Mouse (Mus musculus) T-helper 1 cell (primary cell): ENCODE measurements around the gene Cnnm3.

Source experiments
- in situ Hi-C: fragments of 300-600 bp; cut with MboI, MseI; formaldehyde crosslinking; loops from one replicate; pipeline ENCODE4 v1.15.1; 2025; ENCODE audit warnings: high pct_unique_total_duplicates

The Cnnm3 gene

DNA sequence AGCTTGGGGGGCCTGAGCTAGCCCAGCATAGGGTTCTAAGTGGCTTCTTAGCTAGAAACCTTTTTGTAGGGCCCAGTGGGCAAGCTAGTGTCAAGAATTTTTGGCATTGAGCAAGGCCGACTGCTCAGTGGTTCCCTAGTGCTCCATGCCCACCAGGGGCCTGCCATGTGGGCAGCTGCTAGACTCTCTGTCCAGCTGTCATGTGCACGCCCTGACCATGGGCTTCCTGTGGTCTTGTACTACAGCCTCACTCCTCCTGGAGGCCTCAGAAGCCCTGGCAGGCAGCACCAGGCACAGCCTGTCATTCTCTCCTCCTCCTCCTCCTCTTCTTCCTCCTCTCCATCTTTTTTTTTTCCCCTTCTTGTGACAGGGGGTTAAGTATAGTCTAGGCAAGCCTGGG is 14.4 kb upstream of the Cnnm3 start:
- in situ Hi-C loops: no loop called here

DNA sequence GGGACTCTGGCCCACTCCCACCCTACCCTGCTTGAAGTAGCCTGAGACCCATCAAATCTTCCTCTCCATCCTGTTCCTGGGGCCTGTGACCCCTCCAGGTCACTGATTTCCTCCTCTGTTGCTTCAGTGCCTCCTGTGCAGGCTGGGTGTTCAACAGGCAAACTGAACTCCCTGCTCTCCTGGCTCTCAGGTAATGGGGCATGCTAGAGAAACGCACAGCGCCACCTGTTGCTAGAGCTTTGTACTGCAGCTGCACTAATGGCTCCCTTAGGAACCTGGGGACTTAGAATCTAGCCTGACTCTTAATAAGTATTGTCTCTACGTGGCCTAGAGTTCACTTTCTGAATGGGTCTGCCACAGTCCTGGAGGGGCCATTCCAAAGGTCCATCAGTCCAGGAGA is 10.4 kb upstream of the Cnnm3 start:
- in situ Hi-C loops: no loop called here

DNA sequence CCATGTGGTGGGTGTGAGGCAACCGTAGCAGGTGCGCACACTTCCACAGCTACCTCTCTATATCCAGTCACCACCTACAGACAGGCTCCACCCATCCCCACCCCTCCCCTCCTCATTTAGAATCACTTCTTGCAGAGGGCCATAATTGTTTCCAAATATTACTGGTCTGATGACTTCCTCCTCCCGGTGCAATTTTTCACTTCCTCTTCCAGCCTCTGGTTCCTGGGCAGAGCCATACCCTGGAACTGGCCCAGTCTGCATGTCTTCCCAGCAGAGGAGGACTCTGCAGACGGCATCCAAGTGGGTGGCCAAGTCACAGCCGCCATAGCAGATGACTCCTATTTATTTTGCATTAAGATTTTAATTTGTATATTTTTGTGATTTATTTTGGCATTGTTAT is 3.4 kb upstream of the Cnnm3 start:
- in situ Hi-C loops: no loop called here

DNA sequence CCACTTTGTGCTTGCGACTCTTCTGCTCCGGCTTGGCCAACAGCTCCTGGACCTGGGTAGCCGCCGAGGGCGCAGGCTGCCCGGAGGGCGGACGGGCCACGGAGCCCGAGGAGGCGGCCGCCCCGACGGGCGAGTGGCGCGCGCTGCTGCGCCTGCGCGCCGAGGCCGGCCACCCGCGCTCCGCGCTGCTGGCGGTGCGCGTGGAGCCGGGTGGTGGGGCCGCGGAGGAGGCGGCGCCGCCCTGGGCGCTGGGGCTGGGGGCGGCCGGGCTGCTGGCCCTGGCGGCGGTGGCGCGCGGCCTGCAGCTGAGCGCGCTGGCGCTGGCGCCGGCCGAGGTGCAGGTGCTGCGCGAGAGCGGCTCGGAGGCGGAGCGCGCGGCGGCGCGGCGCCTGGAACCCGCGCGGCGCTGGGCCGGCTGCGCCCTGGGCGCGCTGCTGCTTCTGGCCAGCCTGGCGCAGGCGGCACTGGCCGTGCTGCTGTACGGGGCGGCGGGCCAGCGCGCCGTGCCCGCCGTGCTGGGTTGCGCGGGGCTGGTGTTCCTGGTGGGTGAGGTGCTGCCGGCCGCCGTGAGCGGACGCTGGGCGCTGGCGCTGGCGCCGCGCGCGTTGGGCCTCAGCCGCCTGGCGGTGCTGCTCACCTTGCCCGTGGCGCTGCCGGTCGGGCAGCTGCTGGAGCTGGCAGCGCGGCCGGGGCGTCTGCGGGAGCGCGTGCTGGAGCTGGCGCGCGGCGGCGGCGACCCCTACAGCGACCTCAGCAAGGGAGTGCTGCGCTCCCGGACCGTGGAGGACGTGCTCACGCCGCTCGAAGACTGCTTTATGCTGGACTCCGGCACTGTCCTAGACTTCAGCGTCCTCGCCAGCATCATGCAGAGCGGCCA is 660 bp downstream of the Cnnm3 start:
- in situ Hi-C loops: no loop called here

DNA sequence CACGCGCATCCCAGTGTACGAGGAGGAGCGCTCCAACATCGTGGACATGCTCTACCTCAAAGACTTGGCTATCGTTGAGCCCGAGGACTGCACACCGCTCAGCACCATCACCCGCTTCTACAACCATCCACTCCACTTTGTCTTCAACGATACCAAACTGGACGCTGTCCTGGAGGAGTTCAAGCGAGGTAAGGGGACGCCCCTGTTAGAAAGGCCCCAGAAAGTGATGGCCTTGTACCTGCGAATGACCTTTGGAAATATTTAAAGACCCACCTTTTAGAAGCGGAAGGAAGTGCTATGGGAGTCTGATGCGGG is 1.3 kb downstream of the Cnnm3 start:
- in situ Hi-C loops: no loop called here

DNA sequence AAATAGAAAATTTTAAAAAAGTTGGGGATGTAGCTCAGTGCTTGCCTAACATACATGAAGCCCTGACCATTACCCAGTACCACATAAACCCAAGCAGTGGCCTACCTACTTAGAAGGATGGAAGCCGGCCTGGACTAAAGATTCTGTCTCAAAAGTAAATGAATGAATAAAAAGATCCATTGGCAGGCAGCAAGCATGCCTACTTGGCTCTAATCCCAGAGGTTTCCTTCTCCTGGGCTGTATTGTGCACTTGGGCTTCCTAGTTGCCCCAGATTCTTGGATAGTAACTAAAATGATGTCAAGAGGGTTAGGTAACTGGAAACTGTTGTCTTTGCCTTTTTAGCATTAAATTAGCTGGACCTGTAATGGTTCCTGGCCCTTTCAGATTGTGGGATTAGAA is 1.6 kb downstream of the Cnnm3 start:
- in situ Hi-C loops: no loop called here

DNA sequence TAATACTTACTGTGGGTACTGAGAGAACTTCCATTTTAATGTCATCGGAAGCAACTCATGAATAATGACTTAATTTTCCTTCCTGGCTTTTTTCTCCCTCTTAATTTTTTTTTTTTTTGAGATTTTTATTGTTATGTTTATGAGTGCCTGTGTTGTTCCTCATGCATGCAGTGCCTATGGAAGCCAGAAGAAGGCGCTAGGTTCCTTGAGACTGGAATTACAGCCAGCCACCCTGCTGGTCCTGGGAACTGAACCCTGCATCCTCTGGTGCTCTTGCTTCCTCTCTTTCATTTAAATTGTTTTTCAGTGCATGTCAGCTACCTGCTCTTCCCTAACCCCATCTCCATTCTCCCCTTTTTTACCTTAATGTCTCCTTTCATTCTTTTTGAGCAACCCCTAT is 2.1 kb downstream of the Cnnm3 start:
- in situ Hi-C loops: no loop called here

DNA sequence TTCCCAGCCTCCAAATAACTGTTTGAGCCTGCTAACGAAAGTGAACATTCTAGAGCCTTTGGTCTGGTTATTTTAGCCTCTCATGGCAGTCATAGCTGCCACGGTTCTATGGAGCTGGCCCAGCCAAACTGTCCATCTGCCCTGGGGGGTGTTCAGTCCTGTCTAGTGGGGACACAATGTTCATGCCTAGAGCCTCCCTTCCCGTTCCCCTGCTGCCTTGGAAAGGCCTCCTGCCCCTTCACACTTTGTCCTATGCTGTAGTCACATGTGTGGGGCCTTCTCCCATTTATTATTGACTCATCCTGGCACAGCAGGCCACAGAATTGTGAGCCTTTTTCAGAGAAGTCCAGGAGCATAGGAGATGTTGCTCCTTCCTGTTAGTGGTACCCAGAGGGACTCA is 6.6 kb downstream of the Cnnm3 start:
- in situ Hi-C loops: no loop called here

DNA sequence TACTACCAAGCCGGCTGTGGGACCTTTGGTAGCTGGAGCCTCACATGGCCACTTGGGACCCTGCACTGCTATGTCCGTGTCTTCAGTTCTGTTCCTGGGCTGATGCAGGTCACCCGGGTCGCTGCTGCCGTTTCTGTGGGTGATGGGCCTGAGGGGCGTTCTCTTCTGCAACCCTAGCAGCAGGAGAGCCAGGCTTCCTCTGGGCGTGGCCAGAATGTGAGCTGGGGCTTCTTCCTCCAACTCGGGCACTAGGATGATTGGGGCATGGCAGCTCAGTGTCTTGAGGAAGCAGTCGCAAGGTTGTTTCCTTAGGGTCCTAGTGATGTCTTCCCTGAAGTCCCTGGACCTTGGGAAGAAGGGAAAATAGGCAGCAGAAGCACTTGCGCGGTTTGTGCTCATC is 8.0 kb downstream of the Cnnm3 start:
- in situ Hi-C loops: no loop called here

DNA sequence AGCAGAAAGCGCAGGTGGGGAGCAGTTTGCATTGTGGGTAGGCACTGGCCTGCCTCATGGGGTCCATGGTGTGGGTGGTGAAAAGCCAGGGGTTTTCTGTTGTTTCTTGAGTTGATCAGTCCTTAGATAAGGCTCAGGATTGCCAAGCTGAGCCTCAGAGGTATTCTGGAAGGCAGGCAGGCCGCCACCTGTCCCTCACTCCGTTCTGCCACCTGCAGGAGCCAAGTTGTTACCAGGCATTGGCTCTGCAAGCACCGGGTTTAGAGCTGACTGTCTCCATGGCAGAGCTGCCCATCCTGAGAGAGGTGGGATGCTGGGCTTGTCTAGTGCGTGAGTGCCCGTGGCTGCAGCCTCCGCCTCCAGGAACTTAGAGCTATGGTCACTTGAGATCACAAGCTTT is 10.5 kb downstream of the Cnnm3 start:
- in situ Hi-C loops: no loop called here

DNA sequence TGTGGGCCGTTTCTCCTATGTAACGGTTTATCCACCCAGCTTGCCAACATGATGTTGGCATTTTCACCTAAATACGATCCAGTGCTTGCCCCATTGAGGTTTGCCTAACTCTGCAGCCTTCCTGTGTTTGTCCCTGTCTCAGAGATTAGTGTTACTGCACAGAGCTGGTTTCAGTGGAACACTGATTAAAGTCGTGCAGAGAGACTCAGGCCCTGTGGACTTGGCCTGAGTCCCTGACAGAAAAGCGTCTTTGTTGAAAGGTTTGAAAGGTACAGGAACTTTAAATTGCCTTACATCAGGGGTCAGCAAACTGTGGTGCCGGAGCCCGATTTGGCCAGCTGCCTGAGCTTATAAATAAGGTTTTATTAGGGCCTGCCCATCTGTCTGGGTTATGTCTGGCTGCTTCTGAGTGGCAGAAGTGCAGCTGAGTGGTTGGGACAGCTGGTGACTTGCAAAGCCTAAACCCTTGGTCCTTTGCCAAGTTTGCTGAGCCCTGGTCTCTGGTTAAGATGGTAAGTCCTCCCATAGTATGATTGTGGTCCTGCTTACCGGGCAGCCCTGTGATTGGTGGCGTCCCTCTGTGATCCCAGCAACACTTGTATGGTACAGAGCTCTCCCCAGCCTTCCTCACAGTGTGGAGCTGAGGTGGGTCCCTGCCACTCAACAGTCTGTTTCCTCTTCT is 11.8 kb downstream of the Cnnm3 start:
- in situ Hi-C loops: no loop called here

DNA sequence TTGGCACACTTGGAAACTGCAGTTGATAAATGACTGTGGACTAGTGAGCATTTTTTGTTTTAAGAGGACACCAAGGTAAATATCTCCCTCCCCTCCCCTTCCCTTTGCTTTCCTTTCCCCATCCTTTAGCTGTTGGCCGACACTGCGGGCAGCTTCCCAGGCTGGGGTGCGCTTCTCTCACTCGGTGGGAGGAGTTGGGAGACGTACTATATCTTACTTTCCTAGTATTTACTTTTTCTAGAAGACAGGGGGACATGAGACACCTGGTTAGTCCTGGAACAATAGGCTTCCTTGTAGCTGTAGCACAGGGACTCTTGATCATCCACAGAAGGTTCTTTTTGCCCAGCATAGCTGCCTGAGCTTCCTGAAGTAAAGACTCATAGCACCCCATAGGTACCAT is 12.4 kb downstream of the Cnnm3 start:
- in situ Hi-C loops: no loop called here

DNA sequence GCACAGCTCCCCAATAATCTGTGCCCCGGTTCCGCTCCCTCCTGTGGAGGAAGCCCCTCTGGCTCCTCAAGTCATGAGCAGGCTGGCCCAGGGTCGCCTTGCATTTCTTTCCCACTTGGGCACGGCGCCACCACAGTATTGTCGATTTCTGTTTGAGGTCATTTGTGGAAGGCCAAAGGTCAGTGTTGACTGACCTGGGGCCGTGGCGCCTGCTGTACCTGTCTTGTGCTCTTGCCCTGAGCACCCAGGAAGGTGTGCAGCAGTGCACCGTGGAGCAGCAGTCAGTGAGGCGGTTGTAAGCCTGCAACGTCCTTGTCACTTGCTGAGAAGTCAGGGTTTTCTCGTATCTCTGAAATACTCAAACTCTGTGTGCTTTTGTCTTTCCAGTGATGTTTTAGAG is 14.1 kb downstream of the Cnnm3 start:
- in situ Hi-C loops: no loop called here

DNA sequence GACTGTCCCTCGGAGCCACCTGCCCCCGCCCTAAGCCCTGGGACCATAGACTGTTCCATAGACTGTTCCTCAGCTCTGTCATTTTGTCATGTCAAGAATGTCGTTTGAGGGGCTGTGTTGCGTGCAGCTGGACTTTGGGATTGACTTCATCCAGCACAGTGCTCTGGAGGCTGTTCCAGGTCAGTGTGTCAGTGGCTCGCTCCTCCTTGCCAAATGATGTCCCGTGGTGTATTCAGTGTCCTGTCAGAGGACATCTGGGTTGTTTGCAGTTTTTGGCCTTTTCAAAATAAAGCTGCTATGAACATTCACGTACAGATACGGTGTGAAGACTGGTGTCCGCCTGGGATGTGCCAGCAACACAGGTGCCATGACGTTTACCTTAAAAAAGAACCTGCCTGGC is 15.2 kb downstream of the Cnnm3 start:
- in situ Hi-C loops: no loop called here

DNA sequence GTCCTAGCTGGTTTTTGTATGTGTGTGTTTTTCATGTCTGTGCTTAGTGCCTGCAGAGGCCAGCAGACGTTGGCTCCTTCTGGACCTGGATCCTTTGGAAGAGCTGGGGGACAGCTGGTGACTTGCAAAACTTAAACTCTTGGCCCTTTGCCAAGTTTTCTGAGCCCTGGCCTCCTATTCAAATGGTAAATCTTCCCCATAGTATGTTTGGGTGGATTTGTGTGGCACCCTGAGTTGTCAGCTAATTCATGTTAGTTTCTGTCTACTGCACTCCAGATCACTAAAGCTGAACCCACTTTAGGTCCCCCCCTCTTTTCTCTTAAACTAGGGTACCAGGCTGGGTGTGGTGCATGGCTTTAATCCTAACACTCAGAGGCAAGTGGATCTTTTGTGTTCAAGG is 16.7 kb downstream of the Cnnm3 start:
- in situ Hi-C loops: no loop called here

DNA sequence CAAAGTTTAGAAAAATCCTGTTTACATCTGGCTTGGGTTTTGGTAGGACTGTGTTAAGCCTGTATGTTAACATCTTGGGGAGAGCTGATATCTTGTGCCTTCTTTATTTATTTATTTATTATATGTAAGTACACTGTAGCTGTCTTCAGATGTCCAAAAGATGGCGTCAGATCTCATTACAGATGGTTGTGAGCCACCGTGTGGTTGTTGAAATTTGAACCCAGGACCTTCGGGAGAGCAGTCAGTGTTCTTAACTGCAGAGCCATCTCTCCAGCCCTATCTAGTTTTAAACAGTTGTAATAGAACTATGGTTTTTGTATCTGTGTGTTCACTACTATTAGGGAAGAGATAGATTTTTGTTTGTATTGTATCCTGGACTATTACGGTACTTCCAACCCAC is 17.6 kb downstream of the Cnnm3 start:
- in situ Hi-C loops: no loop called here

DNA sequence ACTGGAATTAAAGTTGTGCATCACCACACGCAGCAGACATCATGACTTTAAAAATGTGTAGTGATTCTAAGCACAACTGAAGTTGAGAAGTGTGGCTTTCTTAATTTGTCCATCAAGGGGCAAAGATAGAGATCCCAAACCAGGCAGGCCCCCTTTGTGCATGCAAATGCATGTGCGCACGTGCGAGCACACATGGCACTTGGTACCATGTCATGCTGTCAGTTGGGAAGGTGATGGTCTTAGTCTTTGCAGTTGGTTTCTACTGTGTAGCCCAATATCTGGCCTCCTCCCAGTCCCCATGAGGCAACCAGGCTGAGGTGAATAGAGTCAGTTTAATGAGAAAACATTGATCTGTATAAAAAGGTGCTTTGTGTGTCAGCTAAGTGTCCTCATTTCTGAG is 18.2 kb downstream of the Cnnm3 start:
- in situ Hi-C loops: no loop called here

DNA sequence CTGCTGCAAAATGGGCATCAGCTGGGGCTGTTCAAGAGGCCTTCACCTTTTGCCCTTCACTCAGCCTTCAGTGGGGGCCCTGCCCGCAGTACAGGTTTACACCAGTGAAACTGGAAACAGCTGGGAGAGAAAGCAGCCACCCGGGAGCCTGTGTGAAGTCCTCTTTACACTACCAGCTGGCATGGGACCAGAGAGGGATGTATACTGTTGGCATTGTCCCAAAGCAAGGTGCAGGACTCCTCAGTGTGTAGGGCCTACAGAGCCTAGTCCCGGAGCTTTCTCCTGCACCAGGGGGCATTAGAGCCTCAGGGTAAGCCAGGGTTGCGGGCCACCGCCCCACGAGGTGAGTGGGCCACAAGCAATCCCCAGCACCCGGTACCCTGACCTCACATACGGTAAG is 18.8 kb downstream of the Cnnm3 start:
- in situ Hi-C loops: no loop called here

DNA sequence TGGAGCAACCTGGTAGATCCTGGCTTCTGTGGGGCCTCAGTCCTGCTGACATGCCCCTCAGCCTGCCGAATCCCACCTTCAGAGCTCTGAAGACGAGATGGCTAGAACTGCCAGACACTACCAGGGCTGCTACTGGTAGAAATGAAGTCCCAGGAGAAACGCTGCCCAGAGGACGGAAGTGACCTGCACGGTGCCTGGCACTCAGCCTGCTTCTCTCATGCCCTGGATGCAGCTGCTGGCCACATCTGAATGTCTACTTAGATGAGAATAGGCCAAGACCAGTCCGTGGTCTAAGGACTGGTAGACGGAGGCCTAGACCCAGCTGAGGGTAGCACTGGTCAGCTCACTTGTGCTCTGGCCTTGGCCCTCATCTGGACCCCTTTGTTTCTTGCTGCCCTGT is 19.3 kb downstream of the Cnnm3 start:
- in situ Hi-C loops: no loop called here

DNA sequence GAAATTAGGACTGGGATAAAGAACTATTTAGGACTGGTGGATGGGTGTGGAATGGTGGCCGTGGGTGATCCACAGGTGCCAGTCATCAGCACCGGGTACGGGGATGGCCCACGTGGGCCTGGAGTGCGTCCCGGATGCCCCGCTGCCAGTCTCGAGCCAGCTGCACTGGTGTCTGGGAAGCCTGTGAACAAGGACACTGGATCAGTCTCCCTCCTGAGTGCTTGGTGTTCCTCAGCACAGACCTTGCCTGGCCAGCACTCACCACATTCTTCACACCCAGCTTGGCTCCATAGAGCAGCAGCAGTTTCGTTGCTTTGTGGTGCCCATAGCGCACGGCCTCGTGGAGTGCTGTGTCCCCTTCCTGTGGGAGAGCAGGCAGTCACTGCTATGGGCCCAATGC is 19.8 kb downstream of the Cnnm3 start:
- in situ Hi-C loops: no loop called here

DNA sequence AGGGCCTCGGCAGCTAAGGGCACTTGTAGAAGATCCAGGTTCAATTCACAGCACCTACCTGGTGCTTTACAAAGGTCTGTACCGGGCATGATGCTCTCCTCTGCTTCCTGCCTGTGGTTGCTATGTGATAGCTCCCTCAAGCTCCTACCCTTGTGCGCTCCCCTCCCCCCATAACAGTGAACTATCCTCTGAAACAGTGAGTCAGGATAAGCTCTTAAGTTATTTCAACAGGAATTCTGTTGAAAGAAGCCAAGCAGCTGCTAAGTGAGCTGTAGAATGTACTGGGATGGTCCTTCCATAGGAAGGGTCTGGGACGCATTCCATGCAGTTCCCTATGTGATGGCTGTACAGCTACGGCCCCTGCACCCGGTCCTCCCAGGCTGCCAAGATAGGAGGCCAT is 21.9 kb downstream of the Cnnm3 start:
- in situ Hi-C loops: no loop called here

DNA sequence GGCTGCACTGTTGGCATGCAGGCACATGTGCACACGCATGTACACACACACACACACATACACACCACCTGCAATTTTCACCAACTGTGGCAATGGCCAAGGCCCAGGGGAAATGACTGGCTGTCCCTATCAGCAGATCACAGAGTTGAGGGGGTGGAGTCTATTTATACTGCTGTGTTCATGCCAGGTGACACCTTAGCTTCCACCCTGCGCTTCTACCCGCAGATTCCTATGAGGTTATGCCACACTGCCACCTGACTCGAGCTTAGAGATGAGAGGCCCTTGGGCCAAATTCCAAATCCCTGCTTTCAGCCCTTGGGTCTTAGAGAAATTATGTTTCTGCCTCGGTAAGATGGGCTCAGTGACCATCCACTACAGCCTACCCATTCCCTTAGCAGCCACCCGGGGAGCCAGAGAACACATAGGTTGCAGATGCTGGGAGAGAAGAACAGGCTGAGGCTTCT is 23.0 kb downstream of the Cnnm3 start:
- in situ Hi-C loops: no loop called here
